Comparison of ENCODE assay signal across 1 mouse cellular context in the genomic region with DNA sequence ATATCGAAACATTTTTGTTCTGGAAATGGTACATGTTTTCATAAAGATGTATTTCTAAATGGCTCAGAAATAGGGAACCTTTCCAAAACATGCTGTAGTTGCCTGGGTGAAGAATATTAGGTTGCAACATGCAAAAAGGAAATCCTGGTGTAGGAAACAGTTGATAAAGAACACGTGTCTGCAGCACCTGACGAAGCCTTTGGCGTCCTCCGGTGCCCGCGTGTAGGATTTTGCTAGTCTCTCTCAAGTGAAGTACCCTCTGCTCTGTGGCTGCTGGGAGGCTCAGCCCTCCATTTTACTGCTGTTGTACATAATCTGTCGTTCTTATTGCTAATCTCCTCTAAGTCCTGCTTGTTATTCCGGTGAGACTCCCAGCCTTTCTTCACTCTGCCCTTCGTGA.
TF ChIP-seq lines count a peak whose summit lies in the region.

No protein-coding gene starts in this region.

TF ChIP-seq in MEL, 35 proteins besides CTCF, POLR2A, EP300 and RAD21 (continued from another document):
- TF ChIP-seq MYB (IDR thresholded peaks at IDR 0.05; ENCODE audit: low read depth, low read length) (no peak), ZNF384 (IDR thresholded peaks at IDR 0.05; ENCODE audit: low read depth, low read length) (no peak), E2F4 (IDR thresholded peaks at IDR 0.05; ENCODE audit: borderline replicate concordance, low read depth, low read length) (no peak), MAZ (IDR thresholded peaks at IDR 0.05; ENCODE audit: low read depth, low read length) (no peak), USF1 (IDR thresholded peaks at IDR 0.05; ENCODE audit: low read depth, low read length) (peak; percentile 22; the same call in 1 of the 2 replicates), MXI1 (IDR thresholded peaks at IDR 0.05; ENCODE audit: low read depth, low read length) (no peak; the same call in 1 of the 2 replicates), RCOR1 (IDR thresholded peaks at IDR 0.05; ENCODE audit: low read depth, low read length) (no peak), CHD2 (IDR thresholded peaks at IDR 0.05; ENCODE audit: low read length) (no peak), GATA1 (IDR thresholded peaks at IDR 0.05; ENCODE audit: low read depth, low read length) (no peak), CHD1 (IDR thresholded peaks at IDR 0.05; ENCODE audit: low read depth, low read length) (no peak), HCFC1 (IDR thresholded peaks at IDR 0.05; ENCODE audit: low read depth, low read length) (peak; percentile 50; the same call in 1 of the 2 replicates)
